Mouse (Mus musculus) inflammation-experienced regulatory T-cells, adult 16 weeks (primary cell): ENCODE measurements around the gene Doxl2. TPM values are rescaled to one million over a fixed set of nuclear protein-coding genes. Genes with fewer than 3 reads are reported as not detected.

Experiments used
- polyA plus RNA-seq: library from polyadenylated mRNA; unstranded; fragments of 100-300 nt; shearing (Covaris generic); gene quantifications from one replicate; pipeline ENCODE4 v1.2.1, GENCODE M21; 2017

Gene Doxl2
- not detected for polyA plus RNA-seq

DNA sequence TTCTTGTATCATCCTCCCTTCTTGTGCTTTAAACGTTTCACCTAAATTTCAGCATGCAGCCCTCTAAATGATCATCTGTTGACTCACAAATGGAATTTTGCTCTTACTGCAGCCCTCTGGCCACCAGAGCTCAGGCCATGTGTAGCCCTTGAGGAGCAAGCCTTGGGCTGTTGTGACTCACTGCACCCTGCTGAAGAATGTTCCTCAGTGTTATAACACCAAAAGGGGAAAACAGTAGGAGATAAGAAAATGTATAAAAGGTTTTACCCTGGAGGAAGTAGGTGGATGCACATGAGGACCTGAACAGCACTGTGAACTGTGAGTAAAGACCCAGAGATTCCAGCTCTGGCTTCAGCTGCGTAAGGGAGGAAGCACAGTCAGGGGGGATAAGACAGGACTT lies at the start of gene Doxl2:
Gene Doxl2, plus strand, starts transcription at position 301 of the 400 bp plus-strand sequence.

GRCm38 (mm10) chr6:48929595-48929994 lies 45.2 kb upstream of the Doxl2 start, which contains the start of gene 1600015I10Rik:
Gene 1600015I10Rik, plus strand, starts transcription at chr6:48929895.

DNA sequence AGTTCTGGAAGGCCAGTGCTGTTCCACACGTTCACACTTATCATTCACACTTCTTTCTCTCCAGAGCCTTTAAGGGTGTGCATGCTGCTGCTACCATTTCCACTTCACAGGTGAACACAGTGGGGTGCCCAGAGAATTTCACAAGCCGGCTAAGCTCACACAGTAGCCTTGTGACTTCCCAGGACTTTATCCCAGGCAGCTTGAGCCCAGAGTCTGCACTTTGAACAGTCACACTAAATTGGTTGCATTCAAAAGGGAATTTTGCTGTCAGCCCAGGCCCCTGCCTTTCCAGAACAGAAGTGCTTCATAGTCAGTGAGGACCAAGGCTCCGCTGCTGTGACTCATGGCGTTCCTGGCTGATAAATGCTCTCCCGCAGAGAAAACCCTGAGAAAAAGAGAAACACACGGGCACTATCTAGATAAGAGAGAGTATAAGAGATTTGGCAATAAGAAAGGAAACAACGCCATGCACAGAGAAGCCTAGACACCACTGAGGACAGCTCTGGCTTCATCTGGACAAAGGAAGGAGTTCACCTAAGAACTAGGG lies 11.8 kb downstream of the Doxl2 start, which contains the start of gene Svs1:
Gene Svs1, plus strand, starts transcription at position 418 of the 547 bp plus-strand sequence.

Other genes starting within 250 kb of the Doxl2 start
- gene Gimap1, start 235.9 kb upstream of the Doxl2 start, polyA plus RNA-seq = 363 TPM
- 234 TPM for gene Gimap5, start 228.8 kb upstream of the Doxl2 start, polyA plus RNA-seq
- 2,400 TPM for gene Gimap3, start 204.1 kb upstream of the Doxl2 start, polyA plus RNA-seq
- gene Tmem176a, start 134.0 kb upstream of the Doxl2 start, polyA plus RNA-seq = 10.3 TPM
- 15.7 TPM for gene Tmem176b, start 133.5 kb upstream of the Doxl2 start, polyA plus RNA-seq
- gene Aoc1, start 102.1 kb upstream of the Doxl2 start, polyA plus RNA-seq = 0.35 TPM
- not detected for gene 1600015I10Rik, start 45.1 kb upstream of the Doxl2 start, polyA plus RNA-seq
- not detected for gene Svs1, start 11.9 kb downstream of the Doxl2 start, polyA plus RNA-seq
- gene Gpnmb, start 61.6 kb downstream of the Doxl2 start, polyA plus RNA-seq = 2.0 TPM
- gene Malsu1, start 98.8 kb downstream of the Doxl2 start, polyA plus RNA-seq = 33.0 TPM
- 2.6 TPM for gene Igf2bp3, start 240.0 kb downstream of the Doxl2 start, polyA plus RNA-seq